Mouse (Mus musculus) MEL (cell line): ENCODE data around the gene H3f3b.

Experiments
- CTCF ChIP-seq, 3 experiments: IDR thresholded peaks in 2 of 3; conservative IDR thresholded peaks in 1 of 3; 2 replicates each; pipeline ENCODE4 v1.5.1; 2011 to 2012; ENCODE audit warnings: low read length in 3 of 3, low read depth in 2 of 3, mild to moderate bottlenecking in 2 of 3, improper control_type of control experiment in 1 of 3, inconsistent platforms in 1 of 3, mixed read lengths in 1 of 3, moderate library complexity in 1 of 3; ENCODE audit not compliant: control insufficient read depth in 1 of 3, insufficient read depth in 1 of 3, poor library complexity in 1 of 3, severe bottlenecking in 1 of 3
- POLR2A ChIP-seq, 2 experiments: IDR thresholded peaks; 2 replicates each; pipeline ENCODE4 v1.6.1; 2011 to 2012; ENCODE audit warnings: low read length in 2 of 2, mild to moderate bottlenecking in 2 of 2, control low read depth in 1 of 2, improper control_type of control experiment in 1 of 2, low read depth in 1 of 2, moderate library complexity in 1 of 2; ENCODE audit not compliant: control insufficient read depth in 1 of 2, insufficient read depth in 1 of 2, poor library complexity in 1 of 2

- TF ChIP-seq CTCF (IDR thresholded peaks at IDR 0.05 in 2 of 3, conservative IDR thresholded peaks at IDR 0.05 in 1 of 3; ENCODE audit: control insufficient read depth in 1 of 3, insufficient read depth in 1 of 3, low read depth in 2 of 3, low read length in 3 of 3, poor library complexity in 1 of 3, severe bottlenecking in 1 of 3) = no peak
- TF ChIP-seq POLR2A (IDR thresholded peaks at IDR 0.05; ENCODE audit: control insufficient read depth in 1 of 2, insufficient read depth in 1 of 2, low read depth in 1 of 2, low read length in 2 of 2, poor library complexity in 1 of 2) = no peak
Measured at GRCm38 (mm10) chr11:116019360-116019791, 8.4 kb downstream of the H3f3b start.
